Mouse (Mus musculus) stomach, embryonic 14.5 days (tissue): ENCODE measurements around the gene Impg2. TPM values are rescaled to one million over a fixed set of nuclear protein-coding genes. Genes with fewer than 3 reads are reported as not detected.

Experiments
- ATAC-seq: fragments of 200-750 bp; cut with Nextera tagmentation; 2 replicates; pipeline ENCODE4 v1.8.0; 2017; ENCODE audit warnings: low read depth, moderate TSS enrichment; ENCODE audit not compliant: insufficient number of reproducible peaks, insufficient read depth, low FRiP score
- H3K27ac ChIP-seq: fragments of 300-500 bp; sonication (generic); 2 replicates; pipeline ENCODE4 v1.5.1; 2014; ENCODE audit warnings: mild to moderate bottlenecking, low read length, moderate library complexity, mixed read lengths
- H3K27me3 ChIP-seq: fragments of 300-500 bp; sonication (generic); 2 replicates; pipeline ENCODE4 v1.6.1; 2014; ENCODE audit warnings: low read length, control low read depth, mixed read lengths; ENCODE audit not compliant: control insufficient read depth, insufficient read depth
- H3K36me3 ChIP-seq: fragments of 300-500 bp; sonication (generic); 2 replicates; pipeline ENCODE4 v1.6.1; 2014; ENCODE audit warnings: mild to moderate bottlenecking, control low read depth, low read length, moderate library complexity, mixed read lengths; ENCODE audit not compliant: control insufficient read depth, insufficient read depth
- H3K4me1 ChIP-seq: fragments of 300-500 bp; sonication (generic); 2 replicates; pipeline ENCODE4 v1.6.1; 2014; ENCODE audit warnings: low read length, control low read depth, mixed read lengths; ENCODE audit not compliant: control insufficient read depth, insufficient read depth
- H3K4me2 ChIP-seq: fragments of 300-500 bp; sonication (generic); replicated peaks from 2 replicates; pipeline ENCODE4 v1.6.1; 2014; ENCODE audit warnings: low read depth, low read length, control low read depth
- H3K4me3 ChIP-seq: fragments of 300-500 bp; sonication (generic); 2 replicates; pipeline ENCODE4 v1.5.1; 2014; ENCODE audit warnings: low read depth, low read length, control low read depth
- H3K9ac ChIP-seq: fragments of 300-500 bp; sonication (generic); replicated peaks from 2 replicates; pipeline ENCODE4 v1.6.1; 2014; ENCODE audit warnings: low read depth, mild to moderate bottlenecking, control low read depth, low read length, moderate library complexity, mixed read lengths
- H3K9me3 ChIP-seq: fragments of 300-500 bp; sonication (generic); 2 replicates; pipeline ENCODE4 v1.6.1; 2016; ENCODE audit warnings: low read depth, low read length, control low read depth; ENCODE audit not compliant: control insufficient read depth
- WGBS: fragments of 180-500 bp; shearing (Covaris S2); extraction: QIAGEN DNeasy Blood & Tissue Kit; methylation state at CpG from one replicate; pipeline ENCODE4 v1.1.7; 2014; 5-methylcytosine and 5-hydroxymethylcytosine counted together
- polyA plus RNA-seq: library from polyadenylated mRNA; unstranded; fragments of >200 nt; fragmentation: Nextera tagmentation; extraction: Ambion mirVana; gene quantifications from 2 replicates; pipeline ENCODE4 v1.2.1, GENCODE M21; 2014

Gene Impg2
- polyA plus RNA-seq, 1 experiment from 2014 or later: 0.35 TPM

- Histone ChIP-seq H3K27ac (no peak overlapping the region), H3K9ac (no peak overlapping the region), H3K4me2 (no peak overlapping the region), H3K9me3 (no peaks in the 10 kb centered on the region), H3K27me3 (no peaks in the 10 kb centered on the region), H3K36me3 (no peaks in the 10 kb centered on the region), H3K4me1 (no peaks in the 10 kb centered on the region), H3K4me3 (no peak overlapping the region)
- ATAC-seq: no peak
- WGBS: 75% methylated on average over 5 of the region's 5 CpGs
Observed at GRCm38 (mm10) chr16:56286076-56286475, 82.0 kb downstream of the Impg2 start.

- H3K9ac ChIP-seq: no peak overlapping the region
- WGBS: 100% methylated on average over 2 of the region's 2 CpGs
- H3K4me2 ChIP-seq: no peak overlapping the region
- ATAC-seq: no peak
- no peak overlapping the region for H3K27ac ChIP-seq
- H3K4me1 ChIP-seq: no peaks in the 10 kb centered on the region
- no peaks in the 10 kb centered on the region for H3K27me3 ChIP-seq
- no peak overlapping the region for H3K4me3 ChIP-seq
- no peaks in the 10 kb centered on the region for H3K36me3 ChIP-seq
- H3K9me3 ChIP-seq: no peaks in the 10 kb centered on the region
Observed at GRCm38 (mm10) chr16:56286977-56287376, 82.9 kb downstream of the Impg2 start.

- no peak overlapping the region for H3K4me3 ChIP-seq
- no peaks in the 10 kb centered on the region for H3K36me3 ChIP-seq
- WGBS: 46% methylated on average over 1 of the region's 1 CpGs
- no peak overlapping the region for H3K4me2 ChIP-seq
- 0 out of 2 replicates have a peak, but pooled peaks cover 2% of the 10 kb centered on the region for H3K4me1 ChIP-seq
- no peak for ATAC-seq
- no peaks in the 10 kb centered on the region for H3K9me3 ChIP-seq
- H3K27ac ChIP-seq: no peak overlapping the region
- H3K9ac ChIP-seq: no peak overlapping the region
- no peaks in the 10 kb centered on the region for H3K27me3 ChIP-seq
Observed at GRCm38 (mm10) chr16:56294887-56295286, 90.8 kb downstream of the Impg2 start.

GRCm38 (mm10) chr16:56295888-56296648, 92.0 kb downstream of the Impg2 start:
- Histone ChIP-seq H3K4me3 (no peak overlapping the region), H3K27me3 (no peaks in the 10 kb centered on the region), H3K4me1 (0 out of 2 replicates have a peak, but pooled peaks cover 2% of the 10 kb centered on the region), H3K9ac (no peak overlapping the region), H3K9me3 (no peaks in the 10 kb centered on the region), H3K27ac (no peak overlapping the region), H3K36me3 (no peaks in the 10 kb centered on the region), H3K4me2 (no peak overlapping the region)
- no peak for ATAC-seq
- 52% methylated on average over 3 of the region's 3 CpGs for WGBS

GRCm38 (mm10) chr16:56298248-56298647, 94.1 kb downstream of the Impg2 start:
- no peaks in the 10 kb centered on the region for H3K9me3 ChIP-seq
- 0 out of 2 replicates have a peak, but pooled peaks cover 2% of the 10 kb centered on the region for H3K4me1 ChIP-seq
- no peak for ATAC-seq
- no peak overlapping the region for H3K4me2 ChIP-seq
- WGBS: 79% methylated on average over 6 of the region's 6 CpGs
- H3K36me3 ChIP-seq: no peaks in the 10 kb centered on the region
- no peaks in the 10 kb centered on the region for H3K27me3 ChIP-seq
- no peak overlapping the region for H3K9ac ChIP-seq
- H3K4me3 ChIP-seq: no peak overlapping the region
- H3K27ac ChIP-seq: no peak overlapping the region

GRCm38 (mm10) chr16:56298836-56299235, 94.7 kb downstream of the Impg2 start:
- no peak for ATAC-seq
- Histone ChIP-seq H3K4me1 (0 out of 2 replicates have a peak, but pooled peaks cover 2% of the 10 kb centered on the region), H3K4me3 (no peak overlapping the region), H3K9ac (no peak overlapping the region), H3K36me3 (no peaks in the 10 kb centered on the region), H3K4me2 (no peak overlapping the region), H3K27me3 (no peaks in the 10 kb centered on the region), H3K9me3 (no peaks in the 10 kb centered on the region), H3K27ac (no peak overlapping the region)
- WGBS: 67% methylated on average over 2 of the region's 2 CpGs

- Histone ChIP-seq H3K4me3 (no peak overlapping the region), H3K9ac (no peak overlapping the region), H3K9me3 (no peaks in the 10 kb centered on the region), H3K27ac (no peak overlapping the region), H3K27me3 (no peaks in the 10 kb centered on the region), H3K4me2 (no peak overlapping the region), H3K36me3 (no peaks in the 10 kb centered on the region), H3K4me1 (no peaks in the 10 kb centered on the region)
- 70% methylated on average over 4 of the region's 4 CpGs for WGBS
- ATAC-seq: no peak
Observed at GRCm38 (mm10) chr16:56302996-56303395, 98.9 kb downstream of the Impg2 start.

- Histone ChIP-seq H3K27ac (no peak overlapping the region), H3K36me3 (no peaks in the 10 kb centered on the region), H3K4me2 (no peak overlapping the region), H3K4me1 (no peaks in the 10 kb centered on the region), H3K27me3 (no peaks in the 10 kb centered on the region), H3K9ac (no peak overlapping the region), H3K9me3 (no peaks in the 10 kb centered on the region), H3K4me3 (no peak overlapping the region)
- ATAC-seq: no peak
- WGBS: 75% methylated on average over 4 of the region's 4 CpGs
Observed at GRCm38 (mm10) chr16:56304167-56304566, 100.1 kb downstream of the Impg2 start.

- ATAC-seq: no peak
- 85% methylated on average over 4 of the region's 4 CpGs for WGBS
- no peaks in the 10 kb centered on the region for H3K4me1 ChIP-seq
- no peaks in the 10 kb centered on the region for H3K27me3 ChIP-seq
- H3K9ac ChIP-seq: no peak overlapping the region
- no peak overlapping the region for H3K27ac ChIP-seq
- no peak overlapping the region for H3K4me2 ChIP-seq
- no peaks in the 10 kb centered on the region for H3K36me3 ChIP-seq
- no peaks in the 10 kb centered on the region for H3K9me3 ChIP-seq
- H3K4me3 ChIP-seq: no peak overlapping the region
Observed at GRCm38 (mm10) chr16:56307575-56307974, 103.5 kb downstream of the Impg2 start.
